12 mouse cellular contexts compared by ENCODE assay signal in genomic region chr16:24218850-24219185, GRCm38 (mm10).
"Had no signal": no experiment of that assay in that cellular context is flagged by ENCODE, and none has a peak within 500 bp of the region (broad histone marks: within the 10 kb centered on the region; RNA-seq: fewer than 3 reads in every experiment).

No protein-coding gene starts in this region.

- H3K4me3 ChIP-seq: limb, embryonic 10.5 days; limb, embryonic 13.5 days; liver, embryonic 12.5 days; liver, embryonic 15.5 days had no signal

- H3K9me3 ChIP-seq: limb, embryonic 10.5 days; limb, embryonic 13.5 days; liver, embryonic 12.5 days; liver, embryonic 15.5 days had no signal

- H3K9ac ChIP-seq: limb, embryonic 13.5 days; liver, embryonic 12.5 days; liver, embryonic 15.5 days had no signal

- H3K27ac ChIP-seq: limb, embryonic 13.5 days; liver, embryonic 12.5 days; liver, embryonic 15.5 days had no signal

- H3K4me1 ChIP-seq: liver, embryonic 12.5 days had no signal

- DNase-seq: kidney, adult 18-20 months; kidney, adult 9 months; kidney, postnatal 14 days; liver; lung, adult 2 months; lung, postnatal 14 days; lung, postnatal 4 days had no signal

- H3K36me3 ChIP-seq: limb, embryonic 10.5 days; limb, embryonic 13.5 days; liver, embryonic 12.5 days; liver, embryonic 15.5 days had no signal

- H3K4me2 ChIP-seq: liver, embryonic 12.5 days; liver, embryonic 15.5 days; midbrain, embryonic 11.5 days had no signal

- ATAC-seq: liver, embryonic 12.5 days had no signal

- H3K27me3 ChIP-seq: limb, embryonic 13.5 days; liver, embryonic 12.5 days; liver, embryonic 15.5 days had no signal
